Mouse (Mus musculus): Measurements from ENCODE around the gene Pank4. TPM values are rescaled to one million over a fixed set of nuclear protein-coding genes. Genes with fewer than 3 reads are reported as not detected.

Gene Pank4
- total RNA-seq (2012; rRNA removed) (30.6 and 34.7 TPM in 2 replicates), total RNA-seq (2014; rRNA removed) (27.6 and 28.1 TPM in 2 replicates), polyA plus RNA-seq (2012; ENCODE audit: insufficient read length, low read depth) (22.4 and 23.2 TPM in 2 replicates)

DNA sequence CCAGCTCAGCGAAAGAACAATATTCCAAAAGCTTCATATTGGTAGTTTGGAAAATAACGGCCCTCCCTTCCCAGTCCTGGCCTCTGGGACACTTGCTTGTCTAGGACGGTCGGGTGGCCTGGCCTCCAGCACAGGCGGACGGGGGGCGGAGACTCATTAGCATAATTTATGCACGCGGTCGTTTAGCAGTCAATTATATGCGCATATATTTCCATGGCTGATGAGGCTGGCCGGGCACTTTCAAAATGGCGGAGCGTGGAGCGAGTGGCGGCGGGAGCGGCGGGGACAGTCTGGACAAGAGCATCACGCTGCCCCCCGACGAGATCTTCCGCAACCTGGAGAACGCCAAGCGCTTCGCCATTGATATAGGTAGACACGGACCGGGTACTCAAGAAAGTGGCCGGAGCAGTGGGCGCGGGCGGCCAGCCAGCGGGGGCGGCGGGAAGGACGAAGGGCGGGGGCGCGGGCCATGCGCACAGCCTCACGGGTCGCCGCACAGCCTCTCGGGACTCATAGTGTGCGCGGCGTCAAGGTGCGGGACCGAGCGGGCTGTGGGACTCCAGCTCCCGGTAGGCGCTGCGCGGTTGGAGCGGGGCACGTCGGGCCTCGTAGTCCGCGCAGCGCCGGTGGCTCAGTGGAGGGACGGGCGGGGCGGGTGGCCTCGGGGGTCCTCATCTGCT lies at the start of gene Pank4:
Gene Pank4 (plus strand): TSS at position 223 of the 680 bp plus-strand sequence.
- Histone ChIP-seq H3K4me2 (ENCODE audit: insufficient read depth, low read depth, poor library complexity, severe bottlenecking) (peak within 1 kb of the TSS; percentile 79), H3K79me2 (replicated peaks; ENCODE audit: control insufficient read depth, extremely low read depth, insufficient read depth, poor library complexity, severe bottlenecking) (peaks cover 46% of the 10 kb centered on the region), H3K4me1 (ENCODE audit: control insufficient read depth in 1 of 2, insufficient read depth in 2 of 2) (peaks cover 24 to 63% of the 10 kb centered on the region in 2 experiments), H3K36me3 (replicated peaks in 1 of 2; ENCODE audit: control insufficient read depth in 1 of 2, insufficient read depth in 1 of 2, low read length in 1 of 2) (peaks cover 6 to 33% of the 10 kb centered on the region in 2 experiments), H3K4me3 (replicated peaks in 1 of 3; ENCODE audit: low read depth in 2 of 3, low read length in 2 of 3, poor library complexity in 1 of 3) (peak within 1 kb of the TSS; percentile 63 to 94 (median 84)), H3K9ac (ENCODE audit: insufficient read depth, low read depth) (peak within 1 kb of the TSS; percentile 65), H3K27me3 (replicated peaks) (peaks cover 40% of the 10 kb centered on the region), H3K27ac (ENCODE audit: insufficient read depth, low read depth) (peak within 1 kb of the TSS; percentile 49), H3K9me3 (replicated peaks; ENCODE audit: low read length) (no peaks in the 10 kb centered on the region)
- in situ Hi-C loops (cut with MboI; ENCODE audit: low pct_ligation_motif_present, low pct_unique_long_range_greater_than_20kb, low sequenced_read_pairs) = loop anchor here (25.0 kb wide), 1 partner anchor 273 kb away; the partner anchor contains the start of gene Faap20
- DNase-seq (ENCODE audit: extremely low read depth) = peak; percentile 91
- dilution Hi-C loops (cut with MboI; ENCODE audit: extremely low pct_ligation_motif_present, extremely low pct_unique_long_range_greater_than_20kb, low sequenced_read_pairs) = no loop called here
- TF ChIP-seq PAX5 (IDR thresholded peaks at IDR 0.05; ENCODE audit: low read length) = no peak
- TF ChIP-seq POLR2A (IDR thresholded peaks at IDR 0.05; ENCODE audit: low read depth, low read length) = peak; percentile 92
- TF ChIP-seq USF1 (IDR thresholded peaks at IDR 0.05; ENCODE audit: low read depth, low read length) = no peak
- TF ChIP-seq UBTF (IDR thresholded peaks at IDR 0.05; ENCODE audit: low read depth, low read length) = peak; percentile 64; the same call in 1 of the 2 replicates
- no peak for TF ChIP-seq JUND (conservative IDR thresholded peaks at IDR 0.05; ENCODE audit: low read depth, low read length)
- peak; percentile 79 for TF ChIP-seq HCFC1 (IDR thresholded peaks at IDR 0.05; ENCODE audit: low read depth, low read length)
- peak; percentile 60 for TF ChIP-seq SIN3A (IDR thresholded peaks at IDR 0.05; ENCODE audit: low read length)
- peak; percentile 96 for TF ChIP-seq TCF12 (IDR thresholded peaks at IDR 0.05; ENCODE audit: low read depth, low read length)
- TF ChIP-seq ZMIZ1 (IDR thresholded peaks at IDR 0.05; ENCODE audit: low read depth, low read length) = peak; percentile 77
- TF ChIP-seq ELF1 (IDR thresholded peaks at IDR 0.05; ENCODE audit: low read depth, low read length) = 0 out of 2 replicates have a peak, but pooled peaks have one; percentile 14
- TF ChIP-seq TBP (conservative IDR thresholded peaks at IDR 0.05; ENCODE audit: low read depth, low read length) = peak; percentile 78
- TF ChIP-seq NRF1 (IDR thresholded peaks at IDR 0.05; ENCODE audit: low read depth, low read length) = peak; percentile 56; the same call in 1 of the 2 replicates
- peak; percentile 77 for TF ChIP-seq MXI1 (IDR thresholded peaks at IDR 0.05; ENCODE audit: low read depth, low read length)
- TF ChIP-seq POLR2AphosphoS2 (IDR thresholded peaks at IDR 0.05; ENCODE audit: low read depth, low read length) = 0 out of 2 replicates have a peak, but pooled peaks have one; percentile 65
- TF ChIP-seq E2F4 (IDR thresholded peaks at IDR 0.05; ENCODE audit: insufficient replicate concordance, low read depth, low read length) = no peak
- TF ChIP-seq ZC3H11A (IDR thresholded peaks at IDR 0.05; ENCODE audit: low read depth, low read length) = no peak
- peak; percentile 89 for TF ChIP-seq NELFE (IDR thresholded peaks at IDR 0.05; ENCODE audit: low read depth, low read length)
- peak; percentile 26; the same call in 1 of the 2 replicates for TF ChIP-seq MEF2A (IDR thresholded peaks at IDR 0.05; ENCODE audit: borderline replicate concordance, low read depth, low read length)

DNA sequence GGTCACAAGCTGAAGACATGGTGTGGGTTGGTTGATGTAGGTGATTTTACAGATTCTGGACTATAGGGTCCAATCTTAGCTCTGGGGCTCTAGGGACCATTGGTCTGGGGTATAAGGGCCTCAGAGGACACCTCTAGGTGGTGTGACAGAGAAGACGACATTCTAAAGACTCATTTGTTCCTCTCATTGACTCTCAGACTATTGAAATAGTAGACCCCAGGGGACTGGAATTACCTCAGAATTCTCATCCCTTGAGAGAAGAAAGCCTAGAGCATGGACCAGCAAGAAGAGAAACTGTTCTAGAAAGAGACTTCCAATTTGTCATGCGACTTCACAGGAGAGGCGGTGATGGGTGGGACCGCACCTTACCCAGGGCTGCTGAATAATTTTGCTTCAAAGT lies 49.7 kb upstream of the Pank4 start:
- Histone ChIP-seq H3K36me3 (replicated peaks in 1 of 2; ENCODE audit: control insufficient read depth in 1 of 2, insufficient read depth in 1 of 2, low read length in 1 of 2) (peaks cover 24 to 33% of the 10 kb centered on the region in 2 experiments), H3K27me3 (replicated peaks) (no peaks in the 10 kb centered on the region), H3K4me2 (ENCODE audit: insufficient read depth, low read depth, poor library complexity, severe bottlenecking) (peak overlapping the region; percentile 74), H3K4me1 (ENCODE audit: control insufficient read depth in 1 of 2, insufficient read depth in 2 of 2) (peaks cover 55 to 74% of the 10 kb centered on the region in 2 experiments), H3K4me3 (replicated peaks in 1 of 3; ENCODE audit: low read depth in 2 of 3, low read length in 2 of 3, poor library complexity in 1 of 3) (no peak overlapping the region), H3K79me2 (replicated peaks; ENCODE audit: control insufficient read depth, extremely low read depth, insufficient read depth, poor library complexity, severe bottlenecking) (no peaks in the 10 kb centered on the region), H3K9ac (ENCODE audit: insufficient read depth, low read depth) (no peak overlapping the region), H3K9me3 (replicated peaks; ENCODE audit: low read length) (peaks cover 14% of the 10 kb centered on the region), H3K27ac (ENCODE audit: insufficient read depth, low read depth) (peak overlapping the region; percentile 94)
- in situ Hi-C loops (cut with MboI; ENCODE audit: low pct_ligation_motif_present, low pct_unique_long_range_greater_than_20kb, low sequenced_read_pairs) = no loop called here
- dilution Hi-C loops (cut with MboI; ENCODE audit: extremely low pct_ligation_motif_present, extremely low pct_unique_long_range_greater_than_20kb, low sequenced_read_pairs) = no loop called here
- peak; percentile 91 for DNase-seq (ENCODE audit: extremely low read depth)
- no peak; the same call in 1 of the 2 replicates for TF ChIP-seq MAX (IDR thresholded peaks at IDR 0.05; ENCODE audit: low read length)
- no peak; the same call in 1 of the 2 replicates for TF ChIP-seq RAD21 (IDR thresholded peaks at IDR 0.05; ENCODE audit: low read depth, low read length)
- peak; percentile 92 for TF ChIP-seq EP300 (IDR thresholded peaks at IDR 0.05; ENCODE audit: low read length)
- peak; percentile 80; the same call in 1 of the 2 replicates for TF ChIP-seq RCOR1 (conservative IDR thresholded peaks at IDR 0.05; ENCODE audit: low read depth, low read length)
- peak in 1 of 2 experiments; percentile 17; a peak in 1 of 4 replicates for TF ChIP-seq CTCF (conservative IDR thresholded peaks at IDR 0.05 in 1 of 2, IDR thresholded peaks at IDR 0.05 in 1 of 2; ENCODE audit: low read depth in 2 of 2, low read length in 2 of 2)
- peak; percentile 27; the same call in 1 of the 2 replicates for TF ChIP-seq HCFC1 (IDR thresholded peaks at IDR 0.05; ENCODE audit: low read depth, low read length)
- TF ChIP-seq E2F4 (IDR thresholded peaks at IDR 0.05; ENCODE audit: insufficient replicate concordance, low read depth, low read length) = no peak
- no peak for TF ChIP-seq CHD1 (IDR thresholded peaks at IDR 0.05; ENCODE audit: low read depth, low read length)
- no peak for TF ChIP-seq USF1 (IDR thresholded peaks at IDR 0.05; ENCODE audit: low read depth, low read length)
- TF ChIP-seq CHD2 (IDR thresholded peaks at IDR 0.05; ENCODE audit: low read length) = peak; percentile 73
- 0 out of 2 replicates have a peak, but pooled peaks have one; percentile 34 for TF ChIP-seq SMC3 (IDR thresholded peaks at IDR 0.05; ENCODE audit: low read depth, low read length)
- TF ChIP-seq SIN3A (IDR thresholded peaks at IDR 0.05; ENCODE audit: low read length) = peak; percentile 70
- TF ChIP-seq POLR2AphosphoS2 (IDR thresholded peaks at IDR 0.05; ENCODE audit: low read depth, low read length) = peak; percentile 67; the same call in 1 of the 2 replicates
- TF ChIP-seq ZNF384 (IDR thresholded peaks at IDR 0.05; ENCODE audit: low read depth, low read length) = no peak; the same call in 1 of the 2 replicates
- no peak for TF ChIP-seq ZC3H11A (IDR thresholded peaks at IDR 0.05; ENCODE audit: low read depth, low read length)
- peak; percentile 72 for TF ChIP-seq MYC (IDR thresholded peaks at IDR 0.05; ENCODE audit: low read depth, low read length)
- peak; percentile 83 for TF ChIP-seq IRF4 (IDR thresholded peaks at IDR 0.05; ENCODE audit: low read depth, low read length)
- 0 out of 2 replicates have a peak, but pooled peaks have one; percentile 34 for TF ChIP-seq TBP (conservative IDR thresholded peaks at IDR 0.05; ENCODE audit: low read depth, low read length)
